Mouse (Mus musculus) hindbrain, embryonic 16.5 days (tissue): ENCODE data around the gene Mesp2. TPM values are rescaled to one million over a fixed set of nuclear protein-coding genes. Genes with fewer than 3 reads are reported as not detected.
"Not testable (repeated sequence)": the region's sequence is repeated elsewhere in the genome, so short reads cannot be mapped to it uniquely, and the experiment has no call there.

Source experiments
- ATAC-seq: fragments of 200-750 bp; cut with Nextera tagmentation; 2 replicates; pipeline ENCODE4 v1.8.0; 2017; ENCODE audit warnings: moderate TSS enrichment, moderate library complexity
- H3K27ac ChIP-seq: fragments of 300-500 bp; sonication (generic); 2 replicates; pipeline ENCODE4 v1.5.1; 2014; ENCODE audit warnings: low read depth, mild to moderate bottlenecking, control low read depth, low read length, moderate library complexity
- H3K27me3 ChIP-seq: fragments of 300-500 bp; sonication (generic); replicated peaks from 2 replicates; pipeline ENCODE4 v1.6.1; 2014; ENCODE audit warnings: low read length; ENCODE audit not compliant: control insufficient read depth, insufficient read depth
- H3K36me3 ChIP-seq: fragments of 300-500 bp; sonication (generic); 2 replicates; pipeline ENCODE4 v1.6.1; 2014; ENCODE audit warnings: mild to moderate bottlenecking, low read length, moderate library complexity, mixed read lengths; ENCODE audit not compliant: control insufficient read depth, insufficient read depth
- H3K4me1 ChIP-seq: fragments of 300-500 bp; sonication (generic); 2 replicates; pipeline ENCODE4 v1.6.1; 2014; ENCODE audit warnings: low read depth, low read length; ENCODE audit not compliant: control insufficient read depth, insufficient read depth
- H3K4me2 ChIP-seq: fragments of 300-500 bp; sonication (generic); 2 replicates; pipeline ENCODE4 v1.6.1; 2014; ENCODE audit warnings: mild to moderate bottlenecking, low read length, control low read depth, moderate library complexity
- H3K4me3 ChIP-seq: fragments of 300-500 bp; sonication (generic); 2 replicates; pipeline ENCODE4 v1.5.1; 2014; ENCODE audit warnings: mild to moderate bottlenecking, low read length, control low read depth, moderate library complexity
- H3K9ac ChIP-seq: fragments of 300-500 bp; sonication (generic); 2 replicates; pipeline ENCODE4 v1.6.1; 2014; ENCODE audit warnings: low read depth, mild to moderate bottlenecking, control low read depth, low read length, moderate library complexity
- H3K9me3 ChIP-seq: fragments of 300-500 bp; sonication (generic); 2 replicates; pipeline ENCODE4 v1.6.1; 2014; ENCODE audit warnings: mild to moderate bottlenecking, low read length, moderate library complexity; ENCODE audit not compliant: control insufficient read depth
- WGBS: fragments of 180-500 bp; shearing (Covaris S2); extraction: QIAGEN DNeasy Blood & Tissue Kit; methylation state at CpG from one replicate; pipeline ENCODE4 v1.1.7; 2014; 5-methylcytosine and 5-hydroxymethylcytosine counted together
- polyA plus RNA-seq: library from polyadenylated mRNA; unstranded; fragments of >200 nt; fragmentation: Nextera tagmentation; extraction: Ambion mirVana; gene quantifications from 2 replicates; pipeline ENCODE4 v1.2.1, GENCODE M21; 2015

Gene Mesp2
- polyA plus RNA-seq, 1 experiment from 2014 or later = 1.7 TPM

DNA sequence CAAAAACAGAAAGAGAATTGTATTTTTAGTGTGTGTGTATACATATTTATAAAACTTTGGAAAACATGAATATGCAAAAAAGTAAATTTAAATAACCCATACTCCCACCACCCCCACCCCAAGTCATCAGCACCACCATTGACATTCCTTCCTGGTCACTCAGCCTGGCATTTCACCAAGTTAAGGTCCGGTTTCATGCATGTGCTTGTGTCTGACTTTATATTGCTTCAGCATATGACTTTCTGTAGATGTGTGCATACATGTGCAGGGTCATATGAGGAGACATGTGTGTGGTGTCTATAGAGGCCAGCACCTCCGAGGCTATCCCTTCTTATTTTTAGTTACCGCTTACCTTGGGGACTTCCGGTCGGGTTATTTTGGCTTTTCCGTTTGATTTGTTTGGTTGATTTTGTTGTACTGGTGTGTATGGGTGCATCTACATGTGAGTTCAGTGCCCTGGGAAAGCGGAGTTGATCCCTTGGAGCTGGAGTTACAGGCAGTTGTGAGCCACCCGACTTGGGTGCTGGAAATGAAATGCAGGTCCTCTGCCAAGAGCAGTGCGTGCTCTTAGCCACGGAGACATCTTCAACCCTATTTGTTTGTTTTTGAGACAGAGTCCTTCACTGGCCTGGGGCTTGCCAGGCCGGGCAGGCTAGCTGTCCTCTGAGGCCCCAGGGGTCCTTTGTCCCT, 28.6 kb upstream of the Mesp2 start:
- Histone ChIP-seq H3K9me3 (no peaks in the 10 kb centered on the region), H3K4me3 (no peak overlapping the region)

DNA sequence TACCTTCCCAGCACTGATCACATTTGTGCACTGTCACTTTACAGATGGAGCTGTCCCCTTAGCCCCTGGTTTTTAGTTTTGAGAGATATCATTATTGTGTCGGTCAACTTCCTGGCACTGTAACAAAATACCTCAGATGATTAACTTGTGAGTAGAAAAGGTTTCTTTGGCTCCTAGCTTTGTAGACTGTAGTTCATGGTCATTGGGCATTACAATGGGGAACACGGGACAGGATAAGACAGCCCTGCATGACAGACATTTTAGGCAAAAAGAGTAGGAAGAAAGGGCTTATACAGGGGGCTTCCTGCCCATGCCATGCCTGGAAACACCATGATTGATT, 28.0 kb upstream of the Mesp2 start:
- Histone ChIP-seq H3K4me2 (no peak overlapping the region), H3K9me3 (no peaks in the 10 kb centered on the region), H3K4me3 (no peak overlapping the region), H3K4me1 (no peaks in the 10 kb centered on the region), H3K36me3 (no peaks in the 10 kb centered on the region), H3K27me3 (no peaks in the 10 kb centered on the region), H3K9ac (no peak overlapping the region), H3K27ac (no peak overlapping the region)
- no peak for ATAC-seq
- 66% methylated on average over 2 of the region's 2 CpGs for WGBS

More for the DNA sequence above, 28.6 kb upstream of the Mesp2 start:
- no peaks in the 10 kb centered on the region for H3K36me3 ChIP-seq
- no peaks in the 10 kb centered on the region for H3K27me3 ChIP-seq
- no peak for ATAC-seq
- H3K4me2 ChIP-seq = no peak overlapping the region
- WGBS = 79% methylated on average over 11 of the region's 11 CpGs
- no peak overlapping the region for H3K27ac ChIP-seq
- no peaks in the 10 kb centered on the region for H3K4me1 ChIP-seq
- H3K9ac ChIP-seq = no peak overlapping the region

DNA sequence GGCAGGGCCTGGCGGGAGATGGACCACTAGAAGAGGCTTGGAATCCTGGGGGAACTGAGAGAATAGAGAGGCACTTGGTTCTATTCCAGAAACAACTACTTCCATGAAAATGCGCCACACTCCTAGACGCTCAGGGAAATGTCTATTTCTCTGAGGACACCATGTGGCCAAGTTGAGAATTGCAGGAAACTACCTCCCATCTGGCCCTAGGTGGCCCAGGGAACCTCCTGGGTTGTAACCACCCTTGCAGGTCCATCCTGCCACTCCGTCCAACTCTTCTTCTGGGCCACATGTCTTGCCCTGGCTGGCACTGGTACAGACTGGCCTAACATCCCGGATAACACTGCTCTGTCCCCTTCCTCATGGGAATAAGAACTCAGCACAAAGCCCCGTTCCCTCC, 24.2 kb upstream of the Mesp2 start:
- Histone ChIP-seq H3K4me2 (no peak overlapping the region), H3K4me1 (no peaks in the 10 kb centered on the region), H3K9ac (no peak overlapping the region), H3K27ac (no peak overlapping the region), H3K36me3 (no peaks in the 10 kb centered on the region), H3K27me3 (peaks cover 5% of the 10 kb centered on the region), H3K9me3 (no peaks in the 10 kb centered on the region), H3K4me3 (no peak overlapping the region)
- 25% methylated on average over 6 of the region's 6 CpGs for WGBS
- ATAC-seq = no peak

DNA sequence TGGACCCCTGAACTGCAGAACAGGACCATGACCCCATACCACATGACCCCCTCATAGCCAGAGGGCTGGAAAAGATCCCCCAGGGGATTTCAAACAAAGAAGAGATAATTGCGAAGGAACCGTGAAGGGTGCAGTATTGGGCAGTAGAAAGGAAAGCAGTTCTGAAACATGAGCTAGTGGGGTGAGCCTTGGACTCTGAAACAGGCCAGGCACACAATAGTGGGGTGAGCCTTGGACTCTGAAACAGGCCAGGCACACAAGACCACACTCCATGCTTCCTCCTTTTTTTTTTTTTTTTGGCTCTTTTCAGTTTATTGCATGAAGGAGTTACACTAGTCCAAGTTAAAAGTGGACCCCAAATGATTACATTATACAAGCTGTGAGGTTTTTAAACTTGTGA, 20.7 kb upstream of the Mesp2 start:
- peaks cover 29% of the 10 kb centered on the region for H3K27me3 ChIP-seq
- not testable (repeated sequence) for H3K9ac ChIP-seq, H3K9me3 ChIP-seq, H3K36me3 ChIP-seq, H3K27ac ChIP-seq, H3K4me3 ChIP-seq, ATAC-seq, H3K4me2 ChIP-seq
- 24% methylated on average over 2 of the region's 2 CpGs for WGBS
- peaks cover 13% of the 10 kb centered on the region for H3K4me1 ChIP-seq

DNA sequence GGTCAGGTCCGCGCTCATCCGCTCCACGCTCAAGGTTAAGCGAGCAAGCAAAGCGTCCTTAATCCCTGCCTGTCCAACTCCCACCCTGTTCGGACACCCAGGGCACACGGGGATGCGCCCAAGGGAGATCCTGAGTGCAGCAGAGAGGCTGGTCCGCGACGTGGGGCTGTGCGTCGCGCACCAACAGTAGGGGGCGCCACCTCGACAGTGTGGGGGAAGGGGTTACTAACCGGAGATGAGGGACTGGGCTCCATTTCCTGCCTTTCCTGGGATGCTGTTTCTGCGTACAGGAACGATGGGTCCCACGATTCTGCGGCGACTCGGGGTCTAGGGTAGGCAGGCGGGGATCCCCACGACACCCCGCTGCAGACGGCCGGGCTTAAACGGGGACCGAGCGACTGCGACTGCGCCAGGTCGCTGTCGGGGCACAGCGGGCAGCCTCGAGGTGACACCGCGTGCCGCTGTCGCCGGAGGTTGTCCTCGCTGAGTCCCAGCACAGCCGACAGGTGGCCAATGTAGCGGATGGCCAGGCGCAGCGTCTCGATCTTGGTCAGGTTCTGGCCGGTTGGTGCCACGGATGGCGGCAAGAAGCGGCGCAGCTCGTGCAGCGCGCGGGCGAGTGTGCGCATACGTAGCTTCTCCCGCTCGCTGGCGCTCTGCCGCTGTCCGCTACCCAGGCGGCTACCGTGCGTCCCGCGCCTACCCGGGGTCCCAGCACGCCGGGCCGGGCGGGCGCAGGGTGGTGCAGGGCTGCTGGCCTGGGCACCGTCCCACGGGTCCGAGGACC, 17.7 kb upstream of the Mesp2 start:
- Histone ChIP-seq H3K27ac (no peak overlapping the region), H3K36me3 (no peaks in the 10 kb centered on the region), H3K4me2 (peak overlapping the region; percentile 88), H3K9me3 (no peaks in the 10 kb centered on the region), H3K4me3 (peak overlapping the region; percentile 54), H3K27me3 (peaks cover 29% of the 10 kb centered on the region), H3K9ac (peak overlapping the region; percentile 71), H3K4me1 (peaks cover 13% of the 10 kb centered on the region)
- ATAC-seq = peak; percentile 68
- whole genome bisulfite sequencing = 1% methylated on average over 60 of the region's 80 CpGs

DNA sequence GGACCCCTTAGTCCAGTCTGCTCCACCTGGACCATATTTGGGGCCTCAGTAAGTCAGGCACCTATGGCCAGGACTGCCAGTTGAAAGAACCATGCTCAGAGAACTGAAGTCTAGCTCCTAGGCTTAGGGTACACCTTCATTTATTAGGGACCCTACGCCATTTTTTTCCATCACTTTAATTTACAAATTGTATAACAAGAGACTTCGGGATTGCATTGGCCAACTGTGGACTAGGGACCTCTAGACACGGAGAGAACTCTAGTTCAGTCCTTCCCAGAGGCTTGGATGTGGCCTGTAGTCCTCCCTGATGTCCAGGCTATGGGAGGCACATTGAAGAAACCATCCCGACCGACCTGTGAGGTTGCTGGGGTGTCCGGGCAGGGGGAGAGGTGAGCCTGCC, 16.8 kb upstream of the Mesp2 start, which contains the start of gene Mesp1:
TSS of gene Mesp1 (minus strand) at position 101 of the 400 bp plus-strand sequence.
- Histone ChIP-seq H3K36me3 (no peaks in the 10 kb centered on the region), H3K4me3 (peak within 1 kb of the TSS; percentile 54), H3K27me3 (peaks cover 29% of the 10 kb centered on the region), H3K9me3 (no peaks in the 10 kb centered on the region), H3K4me1 (peaks cover 13% of the 10 kb centered on the region), H3K27ac (no peak within 1 kb of the TSS), H3K9ac (peak within 1 kb of the TSS; percentile 71), H3K4me2 (peak within 1 kb of the TSS; percentile 88)
- 71% methylated on average over 6 of the region's 6 CpGs for WGBS
- ATAC-seq = no peak

DNA sequence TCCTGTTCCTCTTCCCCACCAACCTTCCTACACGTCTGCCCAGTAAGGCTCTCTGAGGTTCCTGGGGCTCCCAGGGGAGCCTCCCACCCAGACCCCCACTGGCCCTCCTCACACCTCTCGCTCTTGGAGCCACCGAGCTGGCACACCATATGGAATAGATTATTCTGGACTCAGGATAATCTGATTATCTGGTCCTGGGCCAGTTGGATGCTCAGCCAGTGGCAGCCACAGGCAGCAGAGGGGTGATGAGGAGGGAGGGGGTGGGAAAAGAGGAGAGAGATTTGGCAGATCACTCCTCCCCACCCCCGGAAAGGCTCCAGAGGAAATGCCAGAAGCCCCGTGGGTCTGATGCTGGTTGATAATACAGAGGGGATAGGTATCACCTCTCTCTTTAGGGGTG, 11.9 kb upstream of the Mesp2 start:
- no peak overlapping the region for H3K4me3 ChIP-seq
- no peaks in the 10 kb centered on the region for H3K9me3 ChIP-seq
- 38% methylated on average over 5 of the region's 5 CpGs for WGBS
- H3K27me3 ChIP-seq = peaks cover 5% of the 10 kb centered on the region
- H3K9ac ChIP-seq = no peak overlapping the region
- H3K27ac ChIP-seq = no peak overlapping the region
- H3K4me2 ChIP-seq = no peak overlapping the region
- no peaks in the 10 kb centered on the region for H3K36me3 ChIP-seq
- no peaks in the 10 kb centered on the region for H3K4me1 ChIP-seq
- ATAC-seq = no peak

DNA sequence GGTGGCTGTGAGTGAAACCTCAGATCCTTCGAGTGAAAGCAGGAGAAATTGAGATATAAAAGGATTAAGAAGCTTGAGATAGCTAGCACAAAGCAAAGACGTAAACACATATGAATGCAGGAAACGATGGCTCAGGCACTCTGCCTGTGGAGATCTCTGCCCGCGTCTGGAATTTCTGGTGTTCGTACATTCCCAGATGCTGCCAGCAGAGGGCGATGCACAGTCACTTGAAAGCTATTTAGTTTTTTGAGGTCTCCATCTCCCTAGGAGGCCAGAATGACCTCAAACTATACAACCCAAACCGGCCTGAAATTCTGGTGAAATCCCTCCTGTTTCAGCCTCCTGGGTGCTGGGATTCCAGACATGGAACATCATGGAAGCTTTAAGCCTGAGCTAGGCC, 11.5 kb upstream of the Mesp2 start:
- no peak for ATAC-seq
- 4% methylated on average over 8 of the region's 8 CpGs for WGBS
- H3K9me3 ChIP-seq = no peaks in the 10 kb centered on the region

DNA sequence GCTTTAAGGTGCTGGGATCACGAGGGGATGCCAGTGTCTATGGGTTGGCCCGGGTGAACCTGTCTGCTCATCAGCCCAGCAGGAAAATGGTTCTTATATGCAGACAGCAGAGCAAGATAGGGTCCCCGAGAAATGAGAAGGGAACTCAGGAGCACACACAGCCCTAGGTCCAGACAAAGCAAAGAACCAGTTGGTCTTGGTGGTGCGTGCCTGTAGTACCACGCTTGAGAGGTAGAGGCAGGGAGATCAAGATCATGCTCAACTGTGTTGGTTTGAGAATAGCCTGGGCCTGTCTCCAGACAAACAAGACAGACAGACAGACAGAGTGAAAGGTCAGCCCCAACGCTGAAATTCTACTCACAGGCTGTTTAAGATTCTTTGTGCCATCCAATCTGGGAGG, 11.0 kb upstream of the Mesp2 start:
- H3K4me3 ChIP-seq = no peak overlapping the region
- no peak overlapping the region for H3K4me2 ChIP-seq
- H3K27ac ChIP-seq = no peak overlapping the region

More for the DNA sequence above, 11.5 kb upstream of the Mesp2 start:
- no peak overlapping the region for H3K27ac ChIP-seq
- peaks cover under 1% of the 10 kb centered on the region for H3K27me3 ChIP-seq
- H3K36me3 ChIP-seq = no peaks in the 10 kb centered on the region
- H3K4me3 ChIP-seq = no peak overlapping the region
- H3K4me2 ChIP-seq = no peak overlapping the region
- H3K4me1 ChIP-seq = no peaks in the 10 kb centered on the region
- H3K9ac ChIP-seq = no peak overlapping the region

More for the DNA sequence above, 11.0 kb upstream of the Mesp2 start:
- H3K27me3 ChIP-seq = no peaks in the 10 kb centered on the region; the same call in 1 of the 2 replicates
- ATAC-seq = 0 out of 2 replicates have a peak, but pooled peaks have one; percentile 29
- WGBS = 75% methylated on average over 6 of the region's 6 CpGs
- no peaks in the 10 kb centered on the region for H3K36me3 ChIP-seq
- H3K9ac ChIP-seq = no peak overlapping the region
- H3K9me3 ChIP-seq = no peaks in the 10 kb centered on the region
- H3K4me1 ChIP-seq = no peaks in the 10 kb centered on the region
